Mouse (Mus musculus) activated CD4-positive, CD25-positive, alpha-beta regulatory T cell, adult 9 weeks (primary cell): ENCODE data around the gene Defb43. TPM values are rescaled to one million over a fixed set of nuclear protein-coding genes. Genes with fewer than 3 reads are reported as not detected.

Experiments
- polyA plus RNA-seq: library from polyadenylated mRNA; unstranded; fragments of 100-300 nt; shearing (Covaris generic); gene quantifications from one replicate; pipeline ENCODE4 v1.2.1, GENCODE M21; 2017

Gene Defb43
- not detected for polyA plus RNA-seq

DNA sequence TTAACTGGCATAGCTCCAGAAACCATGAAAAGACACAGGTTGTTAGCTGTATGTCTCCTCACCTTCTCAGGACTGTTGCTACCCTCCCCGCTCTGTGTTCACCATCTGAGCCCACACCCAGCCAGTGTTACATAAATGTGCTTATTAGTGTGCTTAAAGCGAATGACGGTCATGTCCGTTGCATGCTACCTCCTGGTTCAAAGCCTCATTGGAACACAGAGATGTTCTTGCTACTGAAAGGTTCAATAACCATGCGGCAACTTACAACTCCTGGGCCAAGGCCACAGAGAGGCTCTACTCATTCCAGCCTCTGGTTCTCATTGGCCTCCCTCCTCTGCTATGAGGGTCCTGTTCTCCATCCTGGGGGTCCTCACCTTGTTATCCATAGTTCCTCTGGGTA, at the start of gene Defb43:
Gene Defb43 (plus strand): TSS at position 301 of the 400 bp plus-strand sequence.

GRCm38 (mm10) chr14:62984410-62984809, 27.2 kb upstream of the Defb43 start, which contains the start of gene Defb48:
TSS of gene Defb48 (minus strand) at chr14:62984510.

GRCm38 (mm10) chr14:62997777-62998176, 13.8 kb upstream of the Defb43 start, which contains the start of gene Defb47:
TSS of gene Defb47 (plus strand) at chr14:62998077.

GRCm38 (mm10) chr14:63046691-63047090, 35.1 kb downstream of the Defb43 start, which contains the start of gene Defb42:
TSS of gene Defb42 (plus strand) at chr14:63046991.

DNA sequence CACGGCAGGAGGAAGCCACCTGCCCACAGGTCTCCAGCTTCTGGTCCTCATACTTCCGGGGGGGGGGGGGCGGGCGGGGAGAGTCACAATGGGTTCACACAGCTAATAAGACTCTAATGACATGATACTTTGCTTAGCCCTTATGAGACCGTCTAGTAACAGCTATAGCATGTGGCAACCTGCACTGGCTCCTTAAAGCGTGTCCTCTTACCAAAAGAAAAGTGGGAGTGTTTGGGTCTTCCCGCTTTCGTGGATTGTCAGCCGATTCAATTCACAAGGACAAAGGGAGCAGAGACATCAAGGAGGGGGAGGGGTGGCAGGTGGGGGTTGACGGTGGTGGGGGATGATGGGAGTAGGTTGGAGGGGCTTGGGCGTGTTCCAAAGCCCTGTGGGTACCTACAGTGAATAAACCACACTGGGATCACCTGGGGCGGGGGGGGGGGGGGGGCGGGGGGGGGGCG, 38.4 kb downstream of the Defb43 start, which contains the start of gene Defb30:
Gene Defb30 (minus strand): TSS at position 51 of the 461 bp plus-strand sequence.

Other genes with a start within 250 kb of the Defb43 start
- gene Wdfy2, start 174.1 kb upstream of the Defb43 start, polyA plus RNA-seq, result 11.7 TPM
- gene Defb48, start 27.3 kb upstream of the Defb43 start, polyA plus RNA-seq, result not detected
- not detected for gene Defb47, start 13.7 kb upstream of the Defb43 start, polyA plus RNA-seq
- not detected for gene Defb42, start 35.2 kb downstream of the Defb43 start, polyA plus RNA-seq
- not detected for gene Defb30, start 38.2 kb downstream of the Defb43 start, polyA plus RNA-seq